8 mouse cellular contexts compared by ENCODE assay signal in genomic region chr16:38712105-38712504, GRCm38 (mm10). TPM values are rescaled to one million over a fixed set of nuclear protein-coding genes. Genes with fewer than 3 reads are reported as not detected.
DNase-seq lines count a peak whose midpoint lies in the region; ATAC-seq and TF ChIP-seq lines count a peak whose summit lies in the region.

No protein-coding gene starts in this region.

- DNase-seq in lung, adult 2 months, result peak; percentile 45
- no peak for DNase-seq in lung, postnatal 14 days
- peak; percentile 51 for DNase-seq in embryo, embryonic 11 days
- no peak for DNase-seq in cerebellum, adult 9-11 months
- DNase-seq in gastrocnemius, postnatal 36 days, result no peak
- no peak for DNase-seq in frontal cortex, postnatal 14 days (ENCODE audit: low spot score in 2 of 2)

- 0 out of 2 replicates have a peak overlapping the region, but pooled peaks have one; percentile 20 for H3K9ac ChIP-seq in midbrain, embryonic 15.5 days

- TF ChIP-seq POLR2A in lung, adult 2 months (IDR thresholded peaks at IDR 0.05; ENCODE audit: borderline replicate concordance, extremely low read depth, low read depth, low read length), result peak; percentile 20; the same call in 1 of the 2 replicates

- WGBS in lung, adult 2 months, result 2% methylated on average over 12 of the region's 12 CpGs
- WGBS in midbrain, embryonic 15.5 days, result 5% methylated on average over 12 of the region's 12 CpGs

- H3K27ac ChIP-seq in midbrain, embryonic 15.5 days, result no peak overlapping the region

- H3K36me3 ChIP-seq in midbrain, embryonic 15.5 days (replicated peaks), result no peaks in the 10 kb centered on the region

- peak overlapping the region; percentile 81 for H3K4me3 ChIP-seq in lung, adult 2 months (replicated peaks; ENCODE audit: extremely low read depth, low read depth, low read length)
- peak overlapping the region; percentile 60 for H3K4me3 ChIP-seq in midbrain, embryonic 15.5 days

- TF ChIP-seq CTCF in lung, adult 2 months (IDR thresholded peaks at IDR 0.05; ENCODE audit: insufficient read depth, low read length), result no peak

- peak overlapping the region; percentile 95 for H3K4me2 ChIP-seq in midbrain, embryonic 15.5 days

- H3K4me1 ChIP-seq in lung, adult 2 months (ENCODE audit: control insufficient read depth, insufficient read depth, low read length), result peaks cover 26% of the 10 kb centered on the region
- H3K4me1 ChIP-seq in midbrain, embryonic 15.5 days, result peaks cover 16% of the 10 kb centered on the region; the same call in 1 of the 2 replicates

- intact Hi-C loops in gastrocnemius, postnatal 36 days (cut with DNase I), result no loop called here

- ATAC-seq in inflammation-experienced regulatory T-cells, adult 6 months, result peak; percentile 37
- peak; percentile 25; the same call in 1 of the 2 replicates for ATAC-seq in midbrain, embryonic 15.5 days (replicated peaks)

- H3K9me3 ChIP-seq in midbrain, embryonic 15.5 days, result no peaks in the 10 kb centered on the region

- no peaks in the 10 kb centered on the region for H3K27me3 ChIP-seq in midbrain, embryonic 15.5 days (replicated peaks)

RNA-seq across cellular contexts. Expression of gene Arhgap31, which starts 1.0 kb away (rescaled TPM):
- 43.9 and 46.8 TPM in 2 replicates for polyA plus RNA-seq in lung, adult 2 months (2012; rRNA removed)
- polyA plus RNA-seq in inflammation-experienced regulatory T-cells, adult 6 months (2017; shearing (Covaris generic)), result 10 to 100 TPM; 16.4 to 26.3 (median 23.6) TPM
- 5.8 and 6.1 TPM in 2 replicates for polyA plus RNA-seq in midbrain, embryonic 15.5 days (2015; fragmentation: Nextera tagmentation; extraction: Ambion mirVana)
- total RNA-seq in gastrocnemius, postnatal 36 days (2021), result 10 to 100 TPM; 12.3 to 12.4 TPM

RNA-seq across cellular contexts. Expression of gene B4galt4, which starts 30.0 kb away (rescaled TPM):
- 18.0 and 21.4 TPM in 2 replicates for polyA plus RNA-seq in lung, adult 2 months (2012; rRNA removed)
- 10 to 100 TPM in 2 of 3 experiments, 1 to 10 TPM in 1; 7.1 to 14.7 (median 14.3) TPM for polyA plus RNA-seq in inflammation-experienced regulatory T-cells, adult 6 months (2017; shearing (Covaris generic))
- 30.0 and 33.4 TPM in 2 replicates for polyA plus RNA-seq in midbrain, embryonic 15.5 days (2015; fragmentation: Nextera tagmentation; extraction: Ambion mirVana)
- 1 to 10 TPM; 3.8 to 4.4 TPM for total RNA-seq in gastrocnemius, postnatal 36 days (2021)

Comparison
In these comparisons a context has a peak if more than half of its experiments do, and no peak if none do; other contexts are left out.
1. DNase-seq: peak in lung, adult 2 months (single experiment) and embryo, embryonic 11 days (single experiment); none in lung, postnatal 14 days (single experiment), cerebellum, adult 9-11 months (single experiment), gastrocnemius, postnatal 36 days (0 of 2) and frontal cortex, postnatal 14 days (0 of 2).